Mouse (Mus musculus) urinary bladder, postnatal 14 days (tissue): ENCODE data around the gene Ptprt.
"Not testable (repeated sequence)": the region's sequence is repeated elsewhere in the genome, so short reads cannot be mapped to it uniquely, and the experiment has no call there.

ENCODE experiments used
- DNase-seq: peaks from one replicate; pipeline ENCODE4 v3.0.0; 2021; ENCODE audit warnings: low spot score

Ptprt gene

GRCm38 (mm10) chr2:161534151-161534550, 1126.8 kb downstream of the Ptprt start:
- no peak for DNase-seq

GRCm38 (mm10) chr2:161527192-161527591, 1133.8 kb downstream of the Ptprt start:
- no peak for DNase-seq

GRCm38 (mm10) chr2:161519671-161520070, 1141.3 kb downstream of the Ptprt start:
- no peak for DNase-seq

- DNase-seq, result peak; percentile 55
Observed at GRCm38 (mm10) chr2:161516921-161517320, 1144.0 kb downstream of the Ptprt start.

GRCm38 (mm10) chr2:161513256-161513655, 1147.7 kb downstream of the Ptprt start:
- no peak for DNase-seq

GRCm38 (mm10) chr2:161511880-161512570, 1148.9 kb downstream of the Ptprt start:
- DNase-seq, result not testable (repeated sequence)

GRCm38 (mm10) chr2:161511101-161511759, 1149.7 kb downstream of the Ptprt start:
- no peak for DNase-seq

GRCm38 (mm10) chr2:161499097-161499899, 1161.6 kb downstream of the Ptprt start:
- no peak for DNase-seq

- DNase-seq, result no peak
Observed at GRCm38 (mm10) chr2:161498449-161499096, 1162.4 kb downstream of the Ptprt start.

GRCm38 (mm10) chr2:161481741-161482140, 1179.2 kb downstream of the Ptprt start:
- no peak for DNase-seq

GRCm38 (mm10) chr2:161480445-161480844, 1180.5 kb downstream of the Ptprt start:
- DNase-seq, result no peak
